Mouse (Mus musculus) liver, postnatal 0 days (tissue): ENCODE measurements around the gene Ankrd52.

ENCODE experiments used
- CTCF ChIP-seq: sonication (generic); IDR thresholded peaks from 2 replicates; pipeline ENCODE4 v1.5.1; 2016; ENCODE audit warnings: antibody characterized with exemption, low read depth
- EP300 ChIP-seq: IDR thresholded peaks from 2 replicates; pipeline ENCODE4 v1.6.1; 2016; ENCODE audit warnings: antibody characterized with exemption, low read depth, mild to moderate bottlenecking

DNA sequence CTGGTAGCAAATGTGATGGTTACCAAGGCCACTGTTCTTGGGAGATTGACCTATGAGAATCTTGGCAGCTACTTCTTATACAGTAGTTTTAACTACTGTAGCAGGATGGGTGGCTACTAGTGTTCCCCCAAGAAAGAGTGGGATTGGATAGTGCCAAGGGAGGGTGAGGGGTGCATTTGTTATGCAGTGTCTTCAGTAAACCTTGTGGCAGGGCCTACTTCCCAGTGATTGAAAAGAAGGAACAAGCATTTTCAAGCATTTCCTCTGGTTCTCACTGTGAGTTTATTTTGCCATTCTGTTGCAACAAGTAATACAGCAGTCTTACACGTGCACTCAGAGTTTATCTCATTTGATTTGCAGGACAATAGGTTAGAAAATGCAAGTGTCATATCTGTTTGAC, 35.6 kb downstream of the Ankrd52 start:
- TF ChIP-seq CTCF = no peak
- no peak for TF ChIP-seq EP300
